Mouse (Mus musculus): ENCODE results near the gene Lyzl4. TPM values are rescaled to one million over a fixed set of nuclear protein-coding genes. Genes with fewer than 3 reads are reported as not detected.
"Not testable (repeated sequence)": the region's sequence is repeated elsewhere in the genome, so short reads cannot be mapped to it uniquely, and the experiment has no call there.

Lyzl4 gene
- total and polyA plus RNA-seq, 2 experiments from 2014 or later = not detected

DNA sequence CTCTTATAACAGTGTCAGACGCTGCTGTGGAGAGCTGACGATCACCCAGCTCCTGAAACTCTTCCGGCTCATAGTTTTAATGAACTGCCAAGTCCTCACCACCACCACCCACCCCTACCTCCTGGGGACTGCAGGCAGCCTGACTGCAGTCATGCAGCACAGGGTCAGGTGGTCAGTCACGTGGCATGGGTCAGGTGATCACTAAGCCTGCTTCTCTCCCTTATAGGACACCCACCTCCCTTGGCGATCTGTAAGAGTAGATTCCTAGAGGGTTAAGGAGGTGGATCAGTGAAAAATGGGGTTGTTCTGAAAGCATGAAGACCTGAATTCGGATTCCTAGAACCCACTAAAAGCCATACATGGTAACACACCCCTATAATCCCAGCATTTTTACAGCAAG is 42.3 kb downstream of the Lyzl4 start:
- ATAC-seq (ENCODE audit: low FRiP score) (no peak), DNase-seq (ENCODE audit: low spot score) (no peak)
- H3K4me1 ChIP-seq (ENCODE audit: insufficient read depth, low read length) = no peaks in the 10 kb centered on the region; the same call in 1 of the 2 replicates
- TF ChIP-seq CTCF (IDR thresholded peaks at IDR 0.05) = no peak
- 82% methylated on average over 6 of the region's 6 CpGs for WGBS
- no peak overlapping the region for H3K4me3 ChIP-seq (ENCODE audit: low read depth, low read length)
- H3K9ac ChIP-seq (replicated peaks; ENCODE audit: low read length, poor library complexity, severe bottlenecking) = no peak overlapping the region
- H3K4me2 ChIP-seq (ENCODE audit: low read depth, low read length, poor library complexity, severe bottlenecking) = no peak overlapping the region
- H3K27ac ChIP-seq (ENCODE audit: low read depth, low read length) = no peak overlapping the region
- no peaks in the 10 kb centered on the region for H3K9me3 ChIP-seq (ENCODE audit: low read length)
- no peaks in the 10 kb centered on the region for H3K27me3 ChIP-seq (ENCODE audit: insufficient read depth, low read length)
- no peaks in the 10 kb centered on the region for H3K36me3 ChIP-seq (ENCODE audit: insufficient read depth, low read length)

DNA sequence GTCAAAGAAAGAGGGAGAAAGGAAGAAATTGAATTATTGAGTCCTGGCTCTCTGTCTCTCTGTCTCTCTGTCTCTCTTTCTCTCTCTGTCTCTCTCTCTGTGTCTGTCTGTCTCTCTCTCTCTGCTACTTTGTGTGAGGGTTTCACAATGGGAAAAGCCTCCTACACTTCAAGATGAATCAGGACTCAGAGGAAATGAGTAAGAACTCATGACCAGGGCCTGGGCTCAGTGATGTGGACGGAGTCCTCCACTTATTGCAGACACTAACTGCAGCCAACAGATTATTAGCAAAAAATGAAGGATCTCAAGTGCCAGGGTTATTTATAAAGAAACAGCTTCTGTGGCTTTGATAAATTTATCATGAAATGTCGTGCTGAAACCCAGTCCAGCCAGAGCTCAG is 43.8 kb downstream of the Lyzl4 start:
- H3K9me3 ChIP-seq (ENCODE audit: low read length) = no peaks in the 10 kb centered on the region
- no peaks in the 10 kb centered on the region for H3K27me3 ChIP-seq (ENCODE audit: insufficient read depth, low read length)
- no peaks in the 10 kb centered on the region for H3K36me3 ChIP-seq (ENCODE audit: insufficient read depth, low read length)
- ATAC-seq (ENCODE audit: low FRiP score) = no peak
- H3K27ac ChIP-seq (ENCODE audit: low read depth, low read length) = no peak overlapping the region
- H3K4me3 ChIP-seq (ENCODE audit: low read depth, low read length) = no peak overlapping the region
- no peak for TF ChIP-seq CTCF (IDR thresholded peaks at IDR 0.05)
- no peak overlapping the region for H3K4me2 ChIP-seq (ENCODE audit: low read depth, low read length, poor library complexity, severe bottlenecking)
- 75% methylated on average over 2 of the region's 2 CpGs for WGBS
- H3K4me1 ChIP-seq (ENCODE audit: insufficient read depth, low read length) = no peaks in the 10 kb centered on the region; the same call in 1 of the 2 replicates
- DNase-seq (ENCODE audit: low spot score) = no peak
- no peak overlapping the region for H3K9ac ChIP-seq (replicated peaks; ENCODE audit: low read length, poor library complexity, severe bottlenecking)

DNA sequence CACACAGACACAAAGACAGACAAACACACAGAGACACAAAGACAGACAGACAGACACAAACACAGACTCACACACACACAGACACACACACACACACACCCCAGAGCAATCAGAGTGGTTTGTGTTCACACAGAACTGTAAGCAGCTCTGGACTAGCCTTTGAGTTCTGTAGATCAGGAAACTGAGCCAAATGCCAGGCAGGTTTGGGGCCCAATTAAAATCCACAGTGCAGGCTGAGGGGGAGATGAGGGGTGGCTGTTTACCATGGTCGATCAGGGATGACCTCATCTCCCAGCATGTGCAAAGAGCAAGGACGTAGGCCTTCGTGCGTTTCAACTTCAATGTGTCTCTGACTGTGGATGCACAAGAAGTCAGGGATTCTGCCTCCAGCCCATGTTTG is 47.1 kb downstream of the Lyzl4 start:
- 57% methylated on average over 4 of the region's 4 CpGs for WGBS
- no peak overlapping the region for H3K4me3 ChIP-seq (ENCODE audit: low read depth, low read length)
- H3K9ac ChIP-seq (replicated peaks; ENCODE audit: low read length, poor library complexity, severe bottlenecking) = no peak overlapping the region
- H3K4me1 ChIP-seq (ENCODE audit: insufficient read depth, low read length) = peaks cover 6% of the 10 kb centered on the region; the same call in 1 of the 2 replicates
- no peaks in the 10 kb centered on the region for H3K9me3 ChIP-seq (ENCODE audit: low read length)
- no peaks in the 10 kb centered on the region for H3K36me3 ChIP-seq (ENCODE audit: insufficient read depth, low read length)
- TF ChIP-seq CTCF (IDR thresholded peaks at IDR 0.05) = no peak
- H3K4me2 ChIP-seq (ENCODE audit: low read depth, low read length, poor library complexity, severe bottlenecking) = no peak overlapping the region
- H3K27ac ChIP-seq (ENCODE audit: low read depth, low read length) = no peak overlapping the region
- H3K27me3 ChIP-seq (ENCODE audit: insufficient read depth, low read length) = no peaks in the 10 kb centered on the region
- ATAC-seq (ENCODE audit: low FRiP score) = no peak
- DNase-seq (ENCODE audit: low spot score) = no peak

DNA sequence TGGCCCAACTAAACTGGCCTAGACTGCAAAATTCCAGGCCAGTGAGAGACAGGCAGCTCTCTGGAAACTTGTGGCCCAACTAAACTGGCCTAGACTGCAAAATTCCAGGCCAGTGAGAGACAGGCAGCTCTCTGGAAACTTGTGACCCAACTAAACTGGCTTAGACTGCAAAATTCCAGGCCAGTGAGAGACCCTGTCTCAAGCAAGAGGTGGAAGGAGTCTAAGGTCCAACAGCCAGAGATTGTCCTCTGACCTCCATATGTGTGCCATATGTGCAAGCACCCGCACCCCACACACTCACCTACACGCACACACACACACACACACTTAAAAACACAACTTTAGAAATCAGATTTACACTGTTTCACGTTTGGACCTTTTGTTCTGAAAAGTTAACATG is 48.1 kb downstream of the Lyzl4 start:
- not testable (repeated sequence) for H3K27me3 ChIP-seq (ENCODE audit: insufficient read depth, low read length); H3K4me1 ChIP-seq (ENCODE audit: insufficient read depth, low read length); H3K36me3 ChIP-seq (ENCODE audit: insufficient read depth, low read length); H3K4me3 ChIP-seq (ENCODE audit: low read depth, low read length); H3K27ac ChIP-seq (ENCODE audit: low read depth, low read length); DNase-seq (ENCODE audit: low spot score); H3K9me3 ChIP-seq (ENCODE audit: low read length); H3K4me2 ChIP-seq (ENCODE audit: low read depth, low read length, poor library complexity, severe bottlenecking); ATAC-seq (ENCODE audit: low FRiP score); H3K9ac ChIP-seq (replicated peaks; ENCODE audit: low read length, poor library complexity, severe bottlenecking)
- 76% methylated on average over 3 of the region's 3 CpGs for WGBS

DNA sequence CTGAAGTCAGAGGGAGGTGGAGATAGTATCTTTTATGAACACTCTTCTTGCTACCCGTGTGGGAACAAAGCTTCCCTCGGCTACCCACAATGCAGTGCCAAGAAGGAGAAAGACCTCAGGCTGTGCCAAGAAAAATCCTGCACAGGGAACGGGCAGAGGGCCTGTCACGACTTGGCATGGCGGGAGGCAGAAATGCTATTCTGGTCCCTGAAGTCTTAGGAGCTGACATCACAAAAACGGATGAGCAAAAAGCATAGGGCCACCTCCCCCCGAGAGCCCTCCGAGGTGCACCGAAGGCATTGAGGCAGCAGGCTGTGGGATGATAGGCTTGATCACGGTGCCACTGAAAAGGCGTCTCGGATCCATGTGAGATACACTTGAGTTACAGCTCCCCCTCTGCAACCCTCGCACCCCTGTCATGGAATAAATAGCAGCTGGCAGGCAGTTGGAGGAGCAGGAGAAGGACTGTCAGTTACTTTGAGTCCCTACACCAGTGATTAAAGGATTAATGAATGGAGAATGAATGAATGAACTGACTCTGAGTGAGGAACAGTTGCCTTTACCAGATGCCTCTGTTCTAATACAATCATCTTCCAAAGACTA is 48.8 kb downstream of the Lyzl4 start:
- peak; percentile 37 for DNase-seq (ENCODE audit: low spot score)
- Histone ChIP-seq H3K4me2 (ENCODE audit: low read depth, low read length, poor library complexity, severe bottlenecking) (no peak overlapping the region), H3K4me3 (ENCODE audit: low read depth, low read length) (no peak overlapping the region), H3K27ac (ENCODE audit: low read depth, low read length) (no peak overlapping the region), H3K9ac (replicated peaks; ENCODE audit: low read length, poor library complexity, severe bottlenecking) (no peak overlapping the region), H3K4me1 (ENCODE audit: insufficient read depth, low read length) (peaks cover 6% of the 10 kb centered on the region; the same call in 1 of the 2 replicates), H3K9me3 (ENCODE audit: low read length) (no peaks in the 10 kb centered on the region), H3K27me3 (ENCODE audit: insufficient read depth, low read length) (no peaks in the 10 kb centered on the region), H3K36me3 (ENCODE audit: insufficient read depth, low read length) (no peaks in the 10 kb centered on the region)
- 62% methylated on average over 13 of the region's 13 CpGs for WGBS
- TF ChIP-seq CTCF (IDR thresholded peaks at IDR 0.05) = no peak
- no peak for ATAC-seq (ENCODE audit: low FRiP score)

DNA sequence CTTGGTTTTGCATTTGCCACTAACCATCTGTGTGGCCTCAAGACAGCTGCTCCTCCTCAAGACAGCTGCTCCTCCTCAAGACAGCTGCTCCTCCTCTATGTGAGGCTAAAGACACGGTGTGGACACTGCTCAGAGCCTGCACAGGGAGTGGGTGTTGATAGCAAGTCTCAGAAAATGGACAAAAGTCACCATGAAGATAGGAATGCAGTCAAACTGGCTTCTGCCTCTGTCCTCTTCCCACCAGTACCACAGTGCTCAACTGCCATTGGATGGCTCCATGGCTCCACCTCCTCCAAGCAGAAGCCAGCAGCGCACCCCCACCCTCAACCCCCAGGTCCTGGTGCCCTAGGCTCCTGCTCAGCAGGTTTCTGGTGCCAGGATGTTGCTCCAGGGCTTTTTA is 52.4 kb downstream of the Lyzl4 start:
- H3K36me3 ChIP-seq (ENCODE audit: insufficient read depth, low read length) = no peaks in the 10 kb centered on the region
- WGBS = 50% methylated on average over 2 of the region's 2 CpGs
- H3K4me1 ChIP-seq (ENCODE audit: insufficient read depth, low read length) = peaks cover 6% of the 10 kb centered on the region; the same call in 1 of the 2 replicates
- ATAC-seq (ENCODE audit: low FRiP score) (no peak), DNase-seq (ENCODE audit: low spot score) (no peak)
- no peak overlapping the region for H3K27ac ChIP-seq (ENCODE audit: low read depth, low read length)
- H3K27me3 ChIP-seq (ENCODE audit: insufficient read depth, low read length) = no peaks in the 10 kb centered on the region
- no peak overlapping the region for H3K4me2 ChIP-seq (ENCODE audit: low read depth, low read length, poor library complexity, severe bottlenecking)
- H3K9me3 ChIP-seq (ENCODE audit: low read length) = no peaks in the 10 kb centered on the region
- no peak for TF ChIP-seq CTCF (IDR thresholded peaks at IDR 0.05)
- H3K9ac ChIP-seq (replicated peaks; ENCODE audit: low read length, poor library complexity, severe bottlenecking) = no peak overlapping the region
- no peak overlapping the region for H3K4me3 ChIP-seq (ENCODE audit: low read depth, low read length)
